Mouse (Mus musculus): ENCODE results near the gene Fads2.
"Not testable (repeated sequence)": the region's sequence is repeated elsewhere in the genome, so short reads cannot be mapped to it uniquely, and the experiment has no call there.

The Fads2 gene

DNA sequence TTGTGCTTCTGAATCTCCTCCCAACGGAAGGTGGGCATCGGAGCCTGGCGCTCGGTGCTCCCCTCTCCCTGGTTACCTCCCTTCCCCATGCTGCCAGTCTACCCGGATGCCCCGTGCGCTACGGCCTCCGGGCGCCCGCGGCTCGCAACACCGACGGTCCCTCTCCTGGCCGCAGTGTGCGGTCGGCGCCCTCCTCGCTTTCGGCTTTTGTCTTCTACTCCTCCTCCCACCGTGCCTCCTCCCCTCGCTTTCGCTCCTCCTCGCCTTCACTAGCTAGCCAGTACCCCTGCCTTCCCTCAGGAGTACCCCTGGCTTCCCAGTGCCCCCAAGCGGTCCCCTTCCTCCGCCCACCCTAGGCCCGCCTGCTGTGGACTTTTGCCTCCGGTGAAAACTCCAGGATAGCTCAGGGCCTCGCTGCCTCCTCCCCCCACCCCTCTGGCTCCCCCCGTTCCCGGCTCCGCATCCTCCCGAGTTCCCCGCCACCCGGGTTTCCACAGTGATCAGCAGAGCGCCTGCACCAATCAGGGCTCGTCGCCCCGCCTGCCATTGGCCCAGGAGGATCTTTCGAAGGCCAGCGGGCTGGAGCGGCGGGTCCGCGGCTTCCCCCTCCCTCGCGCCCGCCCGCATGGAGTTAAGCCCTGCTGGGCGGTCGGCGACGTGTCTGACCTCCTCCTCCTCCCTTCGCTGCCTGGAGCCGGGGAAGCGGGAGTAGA, at the start of gene Fads2:
Gene Fads2 (minus strand): TSS at position 406 of the 713 bp plus-strand sequence.
- peak; percentile 92 for DNase-seq (ENCODE audit: low spot score)

DNA sequence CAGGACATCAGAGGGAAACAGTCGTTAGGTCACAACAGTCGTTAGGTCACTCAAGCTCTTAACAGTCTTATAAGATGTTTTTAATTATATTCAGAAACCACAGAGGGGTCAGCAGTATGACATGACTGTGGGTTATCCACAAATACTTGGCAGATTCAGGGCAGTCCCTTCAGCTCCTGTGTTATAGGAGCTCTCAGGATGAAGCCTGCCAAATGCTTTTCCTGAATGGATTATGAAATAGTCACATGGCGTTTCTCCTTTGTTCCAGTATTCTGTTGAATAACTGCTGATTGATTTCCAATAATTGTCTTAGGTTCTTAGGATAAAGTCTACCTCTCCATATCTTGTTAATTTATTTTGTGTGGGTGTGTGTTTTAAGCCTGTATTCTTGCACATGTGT, 47.6 kb upstream of the Fads2 start:
- no peak for DNase-seq (ENCODE audit: low spot score)

DNA sequence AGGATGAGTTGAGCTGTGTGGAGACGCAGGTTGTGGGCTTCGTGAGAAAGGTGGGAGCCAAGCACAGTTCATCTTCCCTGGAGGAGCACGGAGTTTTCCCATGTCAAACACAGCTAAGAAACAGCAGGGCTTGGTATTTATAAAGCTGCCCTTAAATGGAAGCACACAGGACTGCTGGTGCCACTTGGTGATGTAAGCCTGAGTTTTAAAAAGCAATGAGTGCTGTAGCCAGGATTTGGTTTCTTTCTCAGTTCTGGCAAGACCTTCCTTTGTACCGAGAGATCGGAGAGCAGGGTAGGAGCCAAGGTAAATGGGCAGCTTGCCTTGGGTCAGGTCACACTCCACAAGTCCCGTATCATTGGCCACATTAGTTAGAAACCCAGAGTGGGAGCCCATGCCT, 47.0 kb upstream of the Fads2 start:
- no peak for DNase-seq (ENCODE audit: low spot score)

DNA sequence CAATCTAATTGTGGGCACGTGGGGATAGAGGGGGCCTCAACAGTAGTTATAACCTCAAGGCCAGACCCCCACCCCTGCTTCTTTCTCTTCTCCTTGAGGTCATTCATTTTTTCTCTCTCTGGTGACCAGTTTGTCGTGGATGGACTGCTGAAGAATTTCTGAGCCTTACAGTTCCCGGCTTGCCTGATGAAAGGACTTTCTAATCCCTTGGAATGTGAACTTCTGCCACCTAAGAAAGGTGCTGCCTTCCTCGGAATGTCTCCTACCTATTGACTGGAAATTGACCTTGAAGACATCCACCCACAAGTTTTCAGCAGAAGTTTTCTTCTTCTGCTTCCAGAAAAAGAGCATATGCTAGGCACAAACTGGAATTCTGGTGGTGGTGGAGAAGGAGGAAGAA, 42.9 kb upstream of the Fads2 start:
- DNase-seq (ENCODE audit: low spot score): no peak

DNA sequence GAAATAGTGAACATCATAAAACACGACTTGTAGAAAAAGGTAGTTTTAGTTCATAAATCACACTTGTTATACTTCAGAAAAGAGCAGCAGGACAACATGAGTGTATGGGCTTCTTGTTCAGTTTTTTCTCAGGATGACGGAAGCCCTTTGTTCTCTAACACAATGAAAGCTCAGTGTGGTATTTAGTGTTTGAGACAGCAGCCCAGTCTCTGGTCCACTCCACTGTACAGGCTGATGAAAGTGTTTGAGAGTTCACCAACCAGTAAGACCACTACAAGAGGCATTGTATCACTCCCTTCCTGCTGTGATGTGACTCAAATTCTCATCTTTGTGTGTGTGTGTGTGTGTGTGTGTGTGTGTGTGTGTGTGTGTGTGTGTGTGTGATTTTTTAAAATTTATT, 42.1 kb upstream of the Fads2 start:
- DNase-seq (ENCODE audit: low spot score): no peak

DNA sequence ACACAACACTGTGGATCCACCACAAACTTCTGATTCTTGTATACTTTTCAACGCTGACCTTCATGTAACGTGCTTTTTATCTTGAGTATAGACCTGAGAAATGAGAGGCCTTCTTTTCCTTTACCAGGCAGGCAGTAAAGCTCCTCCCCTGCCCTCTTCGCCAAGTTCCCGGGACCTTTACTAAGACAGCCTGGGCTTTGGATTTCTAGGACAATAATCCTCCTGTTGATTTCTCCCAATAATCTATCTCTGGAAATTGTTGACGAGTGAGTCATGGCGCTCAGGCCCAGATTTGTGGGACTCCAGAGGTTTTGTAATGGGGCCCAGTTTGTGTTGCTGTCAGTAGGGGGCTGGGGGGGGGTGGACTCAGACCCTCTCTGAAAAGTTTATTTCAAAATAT, 38.2 kb upstream of the Fads2 start:
- DNase-seq (ENCODE audit: low spot score): no peak

DNA sequence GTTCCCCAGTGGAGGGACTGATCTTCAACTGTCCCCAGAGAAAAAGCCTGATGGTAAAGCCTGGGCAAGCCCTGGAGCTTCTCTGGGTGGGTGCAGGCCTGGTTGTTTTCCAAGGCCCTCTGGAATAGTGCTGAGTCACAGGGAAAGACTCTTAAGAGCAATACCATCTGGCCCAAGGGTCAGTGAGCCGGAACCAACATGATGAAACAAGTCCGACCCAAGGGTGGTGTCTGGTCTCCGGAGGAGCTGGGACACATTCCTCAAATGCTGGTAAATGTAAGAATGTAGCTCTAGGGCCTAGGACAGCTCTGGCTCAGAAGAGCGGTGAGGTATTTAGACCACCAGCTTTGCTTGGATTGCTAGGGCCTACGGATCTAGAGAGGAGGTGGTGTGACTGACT, 35.9 kb upstream of the Fads2 start:
- no peak for DNase-seq (ENCODE audit: low spot score)

DNA sequence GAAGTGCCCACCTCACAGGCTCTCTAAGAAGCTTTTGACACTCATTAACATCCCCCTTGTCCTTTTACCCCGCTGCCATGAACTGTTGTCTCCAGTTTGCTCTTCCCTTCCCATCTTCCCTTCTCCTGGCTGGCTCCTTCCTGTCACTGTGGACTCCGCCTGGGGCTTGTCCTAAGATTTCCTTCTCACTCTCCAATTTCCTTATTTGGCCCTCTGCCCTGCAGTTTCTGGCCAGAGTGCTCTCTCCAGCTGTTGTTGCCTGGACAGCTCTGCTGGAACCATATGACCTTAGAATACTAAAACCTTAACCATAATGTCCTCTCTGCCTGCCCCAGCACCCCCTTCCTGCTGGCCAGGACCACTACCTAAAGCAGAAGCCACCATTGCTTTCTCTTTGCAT, 33.1 kb upstream of the Fads2 start:
- peak; percentile 63 for DNase-seq (ENCODE audit: low spot score)

DNA sequence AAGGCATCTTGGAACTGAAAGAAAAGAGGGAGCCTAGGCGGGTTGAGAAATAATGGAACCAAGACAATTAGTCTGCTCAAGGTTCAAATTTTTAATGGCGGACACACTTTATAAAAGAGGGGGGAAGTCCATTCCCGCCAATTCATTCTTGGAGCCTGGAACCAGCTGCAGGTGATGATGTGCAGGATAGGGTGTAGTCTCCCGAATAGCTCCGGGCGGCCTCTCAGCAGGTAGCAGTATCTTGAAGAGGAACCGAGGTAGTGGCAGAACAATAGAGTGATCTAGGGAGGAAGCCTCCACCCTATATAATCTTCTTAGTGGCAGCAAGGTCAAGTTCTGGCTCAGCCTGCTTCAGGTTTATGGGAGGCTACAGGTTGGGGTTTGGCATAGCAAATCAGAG, 28.0 kb upstream of the Fads2 start:
- not testable (repeated sequence) for DNase-seq (ENCODE audit: low spot score)

DNA sequence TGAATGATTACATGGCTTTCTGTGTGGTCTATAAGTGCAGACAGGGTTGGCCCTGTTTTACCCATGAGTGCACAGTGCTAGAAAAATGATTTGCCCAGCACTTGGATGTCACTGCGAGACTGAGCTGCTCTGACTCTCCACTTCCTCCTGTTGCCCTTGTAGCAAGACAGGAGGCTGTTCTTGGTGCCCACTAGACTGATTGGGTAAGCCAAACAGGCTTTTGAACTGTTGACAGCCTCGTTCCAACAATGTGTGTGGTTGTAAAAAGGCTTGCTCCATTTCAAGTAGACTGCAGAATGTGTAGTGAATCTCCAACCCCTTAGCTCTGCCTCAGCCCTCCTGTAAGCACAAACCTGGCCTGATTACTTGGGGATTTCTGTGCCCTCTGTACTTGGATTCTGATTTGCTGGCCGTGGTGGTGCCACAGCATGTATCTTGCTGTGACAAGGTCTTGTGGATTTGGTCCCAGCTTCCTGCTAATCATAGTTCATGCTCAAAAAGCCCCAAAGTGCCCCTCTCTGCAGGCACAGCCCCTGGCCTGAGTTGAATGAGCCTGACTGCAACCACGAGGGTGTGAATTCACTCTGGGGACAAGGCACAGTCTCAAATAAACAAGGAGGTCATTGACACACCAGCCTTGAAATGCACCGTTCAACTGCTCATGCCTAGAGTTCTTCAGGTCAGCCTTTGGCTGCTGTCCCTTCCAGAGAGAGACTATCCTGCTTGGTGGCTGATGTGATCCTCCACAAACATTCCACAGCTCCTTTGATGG, 25.1 kb upstream of the Fads2 start:
- no peak for DNase-seq (ENCODE audit: low spot score)

DNA sequence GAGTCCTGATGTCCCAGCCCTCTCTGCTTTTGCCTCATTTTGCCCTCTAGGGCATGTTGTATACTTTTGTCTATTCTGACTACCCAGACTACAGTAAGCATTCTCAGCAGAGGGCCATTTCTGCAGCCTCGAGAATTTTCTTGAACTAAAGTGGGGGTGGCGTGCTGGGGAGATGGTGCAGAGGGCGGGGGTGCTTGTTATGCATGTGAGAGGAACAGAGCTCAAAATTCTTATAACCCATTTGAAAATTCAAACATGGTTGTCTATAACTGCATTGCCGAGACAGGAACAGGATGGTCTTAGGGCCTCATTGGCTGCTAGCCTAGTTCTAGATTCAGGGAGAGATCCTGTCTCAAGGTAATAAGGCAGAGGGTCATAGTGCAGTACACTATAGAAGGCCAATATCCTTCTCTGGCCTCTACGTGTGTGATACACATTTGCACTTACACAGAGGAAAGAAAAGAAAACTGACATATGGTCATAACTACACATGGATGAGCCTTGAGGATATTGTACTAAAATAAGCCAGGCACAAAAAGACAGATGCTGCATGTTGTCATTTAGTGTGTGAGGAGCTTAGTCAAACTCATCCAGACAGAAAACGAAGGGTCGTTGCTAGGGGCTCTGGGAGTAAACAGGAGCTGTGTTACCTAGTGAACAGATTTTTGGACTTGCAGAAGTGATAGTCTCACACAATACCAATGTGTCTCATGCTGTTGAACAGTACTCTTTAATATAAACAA, 22.5 kb upstream of the Fads2 start:
- DNase-seq (ENCODE audit: low spot score): no peak

DNA sequence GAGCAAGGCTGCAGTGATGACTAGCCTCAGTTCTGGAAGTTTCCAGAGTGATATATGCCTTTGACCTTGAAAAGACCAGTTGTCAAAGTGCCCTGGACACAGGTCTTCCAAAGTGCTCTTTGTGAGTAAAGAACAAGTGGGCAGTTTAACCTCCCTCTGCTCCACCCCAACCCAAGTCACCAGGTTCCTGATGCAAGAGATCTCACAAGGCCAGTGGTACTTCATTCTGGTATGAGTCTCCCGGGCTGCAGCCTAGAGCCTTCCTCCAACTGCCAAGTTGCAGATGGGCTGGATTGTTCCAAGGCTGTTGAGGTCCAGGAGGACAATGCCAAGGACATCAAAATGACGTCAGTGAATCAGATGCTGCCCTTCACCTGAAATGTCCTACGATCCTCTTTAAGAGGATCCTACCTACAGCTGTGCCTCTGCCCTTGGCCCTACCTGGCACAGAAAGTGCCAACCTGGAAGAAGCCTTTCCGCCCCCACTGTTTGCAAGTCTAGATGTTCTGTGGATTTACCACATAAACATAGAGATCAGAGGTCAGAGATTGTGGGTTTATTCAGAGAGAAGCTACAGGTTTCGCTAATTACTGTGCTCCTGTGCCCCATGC, 20.6 kb upstream of the Fads2 start:
- DNase-seq (ENCODE audit: low spot score): no peak

DNA sequence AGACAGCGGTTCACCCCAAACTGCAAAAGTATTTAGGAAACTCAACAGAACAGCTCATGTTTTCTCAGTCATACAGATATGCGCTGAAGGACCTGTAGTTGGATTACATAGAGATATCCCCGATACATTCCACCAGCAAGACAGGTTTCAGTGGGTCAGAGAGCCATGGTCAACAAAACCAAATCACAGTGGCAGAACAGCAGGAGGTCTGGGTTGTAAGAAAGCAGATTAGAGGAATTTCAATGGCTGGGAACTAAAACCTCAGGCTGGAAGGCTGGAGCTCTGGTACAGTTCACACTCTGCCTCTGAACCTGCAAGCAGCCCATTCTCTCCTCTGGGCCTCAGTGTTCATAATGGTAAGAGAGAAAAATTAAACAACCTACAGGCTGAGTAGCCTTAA, 15.1 kb upstream of the Fads2 start:
- no peak for DNase-seq (ENCODE audit: low spot score)

DNA sequence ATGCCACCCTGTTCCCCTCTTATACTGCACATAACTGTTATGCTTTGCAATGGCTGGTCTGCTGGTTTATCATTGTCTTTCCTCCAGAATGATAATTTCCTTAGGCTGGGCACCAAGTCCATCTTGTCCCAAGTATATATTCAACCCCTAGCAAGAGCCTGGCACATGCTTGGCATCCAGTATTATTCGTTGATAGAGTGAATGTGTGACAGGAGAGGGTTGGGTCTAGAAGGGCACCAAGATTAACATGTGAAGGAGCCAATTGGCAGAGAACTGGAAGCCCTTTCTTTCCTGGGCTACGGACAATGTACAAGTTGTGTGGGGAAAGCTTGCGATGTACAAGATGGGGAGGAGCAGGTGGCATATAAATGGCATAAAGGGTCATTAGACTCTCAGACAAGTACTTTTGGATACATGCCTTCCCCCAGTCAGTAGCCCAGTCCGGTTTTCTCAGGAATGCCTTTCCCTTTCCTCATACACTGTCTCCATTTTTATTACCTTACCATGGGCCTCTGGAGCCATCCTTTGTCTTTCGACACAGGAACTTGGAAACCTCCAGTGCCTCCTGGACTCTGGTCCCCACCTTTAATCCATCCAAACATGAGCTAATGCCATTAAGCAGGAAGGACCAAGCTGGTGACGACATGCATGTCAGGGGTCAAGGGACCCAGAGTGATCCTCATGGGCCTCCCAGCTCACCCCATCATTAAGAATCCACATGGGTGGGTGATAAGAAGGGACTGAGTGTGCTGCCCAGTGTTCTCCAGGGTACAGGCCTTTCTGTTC, 14.0 kb upstream of the Fads2 start:
- no peak for DNase-seq (ENCODE audit: low spot score)

DNA sequence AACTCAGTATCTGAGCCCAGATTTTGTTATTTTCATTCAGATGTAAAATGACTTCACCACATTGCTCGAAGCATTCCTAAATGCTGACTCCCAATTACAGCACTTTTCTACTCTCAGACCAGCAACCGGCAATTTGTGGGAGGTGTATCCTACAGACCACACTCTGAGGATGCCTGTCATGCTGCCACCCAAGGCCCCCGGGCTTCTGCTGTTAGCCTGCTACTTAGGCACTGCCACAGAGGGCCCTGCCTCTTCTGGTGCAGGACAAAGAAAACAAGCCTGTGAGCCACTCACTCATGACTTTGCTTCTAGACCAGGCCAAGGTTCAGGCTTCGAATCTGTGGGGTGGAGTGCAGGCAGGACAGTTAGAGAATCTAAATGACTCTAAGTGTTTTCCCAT, 11.4 kb upstream of the Fads2 start:
- no peak for DNase-seq (ENCODE audit: low spot score)

DNA sequence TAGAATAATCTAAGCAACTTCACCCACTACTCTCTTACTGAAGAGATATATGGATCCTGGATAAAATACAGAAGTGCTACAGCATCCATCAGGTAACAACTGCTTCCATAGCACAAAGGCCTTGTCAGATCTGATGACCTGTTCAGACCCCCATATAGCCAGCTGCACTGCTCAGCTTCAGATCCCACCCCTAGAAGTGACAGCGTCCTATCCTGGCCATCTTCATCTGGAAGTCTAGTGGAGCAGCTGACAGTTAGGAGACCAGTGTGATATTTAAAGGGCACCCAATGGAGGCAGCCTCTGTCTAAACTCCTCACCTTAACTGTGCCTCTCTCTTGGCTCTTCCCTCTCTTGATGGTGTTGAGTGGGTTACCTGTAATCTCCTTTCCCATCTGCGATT, 7.1 kb upstream of the Fads2 start:
- no peak for DNase-seq (ENCODE audit: low spot score)

DNA sequence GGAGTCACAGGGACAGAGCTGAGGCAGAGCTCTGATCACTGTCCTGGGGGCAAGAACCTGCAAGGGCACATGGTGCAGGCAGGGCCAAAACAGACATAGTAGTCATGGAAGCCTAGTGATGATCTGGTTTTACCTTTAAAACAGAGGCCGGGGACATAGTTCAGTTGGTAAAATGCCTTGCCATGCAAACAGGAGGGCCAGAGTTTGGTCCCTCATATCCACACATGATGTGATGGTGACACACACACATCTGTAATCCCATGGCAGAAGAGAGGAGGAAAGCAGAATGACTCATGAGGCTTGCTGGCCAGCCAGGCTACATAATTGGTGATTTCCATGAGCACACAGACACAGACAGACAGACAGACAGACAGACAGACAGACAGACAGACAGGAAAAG, 6.6 kb upstream of the Fads2 start:
- DNase-seq (ENCODE audit: low spot score): no peak

DNA sequence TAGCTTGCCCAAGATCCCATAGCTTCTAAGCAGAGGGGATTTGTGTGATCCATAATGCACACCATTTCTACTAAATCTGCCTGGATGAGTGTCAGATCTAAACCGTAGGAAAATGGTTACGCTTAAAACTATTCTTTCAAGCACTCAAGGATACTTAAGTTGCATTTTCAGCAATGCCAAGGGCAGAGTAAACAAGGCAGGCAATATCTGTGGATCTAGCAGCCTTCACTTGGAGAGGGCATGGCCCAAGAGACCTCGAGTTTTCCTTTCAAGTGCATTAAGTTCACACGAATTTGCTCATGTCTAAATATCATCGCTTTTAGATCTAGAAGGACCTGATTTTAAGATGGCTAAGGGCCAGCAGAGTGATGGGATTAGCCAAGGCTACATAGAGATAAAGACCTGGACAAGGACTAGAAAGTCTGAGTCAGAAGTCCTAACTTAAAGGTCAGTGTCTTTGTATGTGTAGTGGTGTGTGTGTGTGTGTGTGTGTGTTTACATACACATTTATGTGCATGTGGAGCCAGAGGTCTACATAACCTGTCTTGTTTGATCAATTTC, 5.6 kb upstream of the Fads2 start:
- no peak for DNase-seq (ENCODE audit: low spot score)

DNA sequence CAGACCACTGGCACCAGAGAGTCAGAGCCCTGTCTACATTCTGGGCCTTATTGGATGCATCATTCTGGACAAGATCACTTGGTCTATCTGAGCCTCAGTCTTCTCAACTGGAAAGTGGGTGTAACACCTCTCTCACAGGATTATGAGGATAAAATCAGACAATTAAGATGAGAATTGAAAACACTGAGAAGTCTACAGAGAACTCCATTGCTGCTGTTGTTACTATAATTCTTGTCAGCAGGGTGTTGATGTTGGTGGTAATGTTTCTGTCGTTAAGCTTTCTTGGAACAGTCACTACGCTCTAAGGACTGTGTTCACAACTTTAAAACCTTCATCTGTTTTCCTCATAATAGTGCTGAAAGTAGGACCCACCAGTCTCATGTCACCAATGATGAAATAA, 5.1 kb upstream of the Fads2 start:
- no peak for DNase-seq (ENCODE audit: low spot score)

DNA sequence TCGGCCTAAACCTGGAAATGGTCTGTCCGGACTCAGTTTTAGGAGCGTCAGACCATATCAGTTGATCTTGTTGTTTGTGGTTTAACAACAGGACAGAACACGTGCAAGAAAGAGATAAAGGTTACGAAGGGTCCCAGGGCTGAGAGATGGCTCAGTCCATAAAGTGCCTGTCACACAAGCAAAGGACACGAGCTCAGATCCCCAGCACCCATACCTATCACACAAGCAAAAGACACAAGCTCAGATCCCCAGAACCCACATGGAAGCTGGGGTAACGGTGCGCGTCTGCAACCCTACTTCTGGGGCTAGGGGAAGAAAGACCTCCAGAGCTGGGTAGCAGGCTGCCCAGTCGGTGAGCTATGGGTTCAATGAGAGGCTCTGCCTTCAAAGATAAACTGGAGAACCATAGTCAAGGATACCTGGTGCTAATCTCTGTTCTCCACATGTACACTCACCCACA, 3.5 kb upstream of the Fads2 start:
- no peak for DNase-seq (ENCODE audit: low spot score)

DNA sequence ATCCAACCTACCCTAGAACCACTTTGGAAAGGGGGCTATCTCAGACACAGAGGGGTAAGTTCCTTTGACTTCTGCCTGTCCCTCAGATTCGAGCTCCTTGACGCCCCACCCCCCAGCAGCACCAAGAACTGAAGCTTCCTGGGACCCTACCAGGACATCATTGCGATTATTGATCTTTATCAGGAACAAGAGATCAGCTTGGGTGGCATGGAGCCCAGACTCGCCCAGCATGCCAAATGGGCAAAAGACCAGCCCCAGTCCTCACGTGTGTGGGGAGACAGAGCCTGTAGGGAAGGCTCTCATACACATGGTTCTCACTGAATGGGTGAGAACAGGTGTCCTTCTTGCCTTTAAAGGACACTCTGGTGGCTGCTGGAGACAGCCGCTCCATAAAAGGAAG, 2.7 kb upstream of the Fads2 start:
- peak; percentile 57 for DNase-seq (ENCODE audit: low spot score)

Measured in testis, postnatal 14 days (tissue).